Mouse (Mus musculus): ENCODE results near the gene Fam214a. TPM values are rescaled to one million over a fixed set of nuclear protein-coding genes. Genes with fewer than 3 reads are reported as not detected.

The Fam214a gene
- total RNA-seq, 2 experiments from 2014 or later: 42.2 to 47.4 TPM

DNA sequence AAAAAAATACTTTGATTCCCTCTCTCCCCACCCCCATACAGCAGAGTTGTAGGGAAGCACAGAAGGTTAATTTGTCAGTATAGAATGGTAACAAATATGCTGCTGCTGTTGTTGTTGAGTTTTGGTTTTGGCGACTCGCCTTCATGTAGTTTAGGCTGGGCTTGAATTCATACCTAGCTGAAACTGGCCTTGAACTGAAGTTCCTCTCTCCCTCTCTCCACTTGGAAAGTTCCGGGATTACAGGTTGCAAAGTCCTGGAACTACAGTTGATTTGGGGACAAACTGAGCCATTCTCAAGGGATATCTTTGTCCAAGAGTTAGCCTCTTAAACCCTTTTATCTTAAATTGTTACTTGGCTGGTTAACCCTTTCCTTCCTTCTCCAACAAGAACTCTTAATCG lies 83.3 kb downstream of the Fam214a start:
- no peak for DNase-seq

DNA sequence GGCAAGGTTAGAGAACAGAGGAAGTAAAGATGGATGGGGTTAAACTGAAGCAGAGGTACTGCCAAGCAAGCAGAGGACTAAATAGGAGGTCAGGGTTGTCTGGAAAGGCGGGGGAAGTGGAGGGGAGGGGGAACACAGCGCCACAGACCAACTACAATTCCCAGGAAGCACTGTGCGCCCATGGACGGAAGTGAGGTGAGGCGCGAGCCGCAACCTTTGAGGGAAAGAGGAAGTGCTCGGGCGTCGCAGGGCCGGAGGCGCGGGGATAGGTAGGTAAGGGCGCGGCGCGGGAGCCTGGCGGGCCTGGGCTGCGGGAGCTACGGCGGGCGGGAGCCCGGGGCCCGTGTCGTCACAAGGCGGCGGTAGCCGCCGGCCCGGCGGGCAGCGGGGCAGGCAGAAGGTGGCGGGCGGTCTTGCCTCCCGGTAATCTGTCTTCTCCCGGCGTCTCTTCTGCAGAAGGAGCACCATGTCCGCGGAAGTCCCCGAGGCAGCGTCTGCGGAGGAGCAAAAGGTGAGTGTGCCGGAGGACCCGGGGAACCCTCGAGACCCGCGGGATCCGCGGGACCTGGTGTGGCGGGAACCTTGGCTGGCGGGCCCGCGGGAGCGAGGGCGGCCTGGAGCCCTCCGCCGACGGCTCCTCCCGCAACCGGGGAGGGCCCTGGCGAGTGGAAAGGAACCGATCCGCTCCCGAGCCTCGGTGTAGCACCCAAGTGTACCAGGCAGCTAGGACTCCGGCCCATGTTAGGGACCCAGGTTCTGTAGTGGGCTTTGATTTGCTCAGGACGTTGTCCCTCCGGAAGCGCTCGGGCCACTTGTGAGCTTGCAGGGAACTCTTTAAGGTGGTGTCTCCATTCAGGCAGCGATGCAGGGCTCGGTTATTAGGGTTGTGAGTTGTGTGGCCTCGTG lies 85.0 kb downstream of the Fam214a start, which contains the start of gene Arpp19:
Arpp19 (plus strand) TSS at position 164 of the 906 bp plus-strand sequence.
- DNase-seq: peak; percentile 83 to 86

DNA sequence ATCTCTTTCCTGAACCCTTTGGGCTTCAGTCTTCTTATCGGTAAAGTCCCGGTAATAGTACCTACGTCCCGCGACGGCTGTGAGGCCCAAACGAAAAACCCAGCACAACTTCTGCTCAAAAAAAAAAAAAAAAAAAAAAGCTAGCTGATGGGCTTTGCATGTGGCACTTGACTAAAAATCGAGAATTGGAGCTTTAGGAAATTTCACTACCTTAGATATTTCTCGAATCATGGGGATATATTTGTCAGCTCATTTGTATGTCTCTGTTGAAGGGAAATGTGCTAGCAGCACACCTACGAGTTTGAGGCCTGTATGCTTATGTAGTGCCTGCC lies 85.6 kb downstream of the Fam214a start:
- DNase-seq: no peak

DNA sequence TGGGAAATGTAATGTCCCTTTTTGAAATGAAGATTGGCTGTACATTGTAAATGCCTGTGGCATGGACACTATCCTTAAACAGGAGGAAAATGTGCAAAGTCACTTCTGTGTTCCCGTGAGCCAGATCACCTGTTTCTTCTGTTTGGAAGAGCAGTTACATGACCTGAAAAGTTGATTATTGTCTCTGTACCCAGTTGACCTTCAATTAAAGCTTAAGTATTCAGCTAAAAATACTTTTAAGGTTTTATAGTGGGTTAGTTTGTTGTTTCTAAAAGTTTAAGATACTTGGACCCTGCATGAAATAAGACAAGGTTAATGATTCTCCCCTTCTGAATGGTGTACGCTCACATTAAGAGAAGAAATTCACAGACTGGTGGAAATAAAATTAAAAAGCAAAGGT lies 87.9 kb downstream of the Fam214a start:
- no peak for DNase-seq

DNA sequence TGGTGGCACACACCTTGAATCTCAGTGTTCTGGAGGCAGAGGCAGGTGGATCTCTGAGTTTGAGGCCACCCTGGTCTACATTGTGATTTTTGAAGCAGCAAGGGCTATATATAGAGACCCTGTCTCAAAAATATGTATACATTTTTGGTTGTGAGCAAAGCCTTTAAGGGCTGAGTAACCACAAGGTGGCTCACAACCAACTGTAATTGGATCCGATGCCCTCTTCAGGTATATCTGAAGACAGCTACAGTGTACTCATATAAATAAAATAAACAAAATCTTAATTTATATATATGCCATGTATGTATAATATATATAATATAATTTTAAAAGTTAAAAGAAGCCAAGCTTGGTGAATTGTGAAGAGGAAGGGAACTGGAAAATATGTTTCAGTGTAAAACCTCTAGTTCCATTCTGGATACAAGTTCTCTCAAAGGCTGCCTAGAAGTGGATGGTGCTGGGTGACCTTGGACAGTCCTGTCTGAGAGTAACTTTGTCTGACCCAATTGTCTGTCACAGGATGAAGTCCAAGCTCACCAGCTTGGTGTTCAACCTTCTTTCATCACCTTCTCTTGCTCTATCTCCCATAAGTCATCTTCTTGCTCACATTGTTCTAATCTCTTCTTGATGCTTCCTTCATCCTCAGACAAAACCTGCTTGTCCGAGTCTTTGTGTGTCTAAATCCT lies 89.3 kb downstream of the Fam214a start:
- no peak for DNase-seq

DNA sequence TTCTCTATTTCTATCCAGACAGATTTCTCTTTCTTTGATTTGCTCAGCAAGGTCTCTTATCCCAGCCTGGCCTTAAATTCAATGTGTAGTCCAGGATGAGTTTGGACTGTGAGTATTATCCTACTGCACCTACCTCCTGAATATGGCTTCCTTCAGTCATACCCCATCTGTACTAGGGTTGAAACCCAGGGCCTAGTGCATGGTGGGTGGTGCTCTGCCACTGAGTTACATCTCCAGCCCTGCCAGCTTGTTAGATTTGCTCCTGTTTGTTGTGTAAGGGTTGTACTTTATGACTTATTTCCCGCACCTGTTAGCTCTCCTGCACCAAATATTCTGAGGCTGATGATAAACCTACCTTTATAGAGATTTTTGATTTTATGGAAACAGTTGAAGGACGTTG lies 90.5 kb downstream of the Fam214a start:
- DNase-seq: no peak

DNA sequence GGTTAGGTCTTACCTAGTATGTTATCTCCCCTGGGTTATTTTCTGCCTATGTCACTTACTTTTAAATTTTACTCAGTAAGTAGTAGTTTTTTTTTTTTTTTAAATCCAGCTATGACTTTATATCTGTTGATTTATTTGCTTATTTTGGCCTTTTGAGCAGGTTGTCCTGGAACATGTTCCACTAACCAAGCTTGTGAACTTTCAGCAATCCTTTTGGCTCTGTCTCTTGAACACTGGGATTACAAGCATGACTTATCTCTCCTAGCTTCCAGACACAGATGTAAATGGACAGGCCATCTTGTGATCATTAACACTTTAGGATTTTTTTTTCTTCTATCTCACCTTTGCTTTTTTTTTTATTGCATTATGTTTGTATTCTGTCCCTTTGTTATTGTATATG lies 94.4 kb downstream of the Fam214a start:
- DNase-seq: no peak

DNA sequence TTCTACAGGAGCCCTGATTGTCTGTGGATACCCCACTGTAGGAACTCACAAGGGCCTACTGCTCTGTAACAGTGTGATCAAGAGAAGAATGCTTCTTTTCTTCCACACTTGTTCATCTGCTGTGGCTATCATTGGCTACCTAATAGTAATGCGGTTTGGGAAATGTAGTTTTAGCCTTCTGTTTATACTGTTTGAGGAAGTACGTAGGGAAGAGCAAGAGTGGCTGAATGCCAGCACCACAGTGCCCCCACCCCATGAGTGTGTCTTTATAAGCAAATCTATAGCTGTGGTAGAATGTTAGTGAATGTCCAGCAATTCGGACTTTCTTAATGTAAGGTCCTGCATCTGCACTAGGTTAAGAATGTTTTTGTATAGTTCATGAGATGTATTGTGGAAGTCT lies 96.4 kb downstream of the Fam214a start:
- no peak for DNase-seq

DNA sequence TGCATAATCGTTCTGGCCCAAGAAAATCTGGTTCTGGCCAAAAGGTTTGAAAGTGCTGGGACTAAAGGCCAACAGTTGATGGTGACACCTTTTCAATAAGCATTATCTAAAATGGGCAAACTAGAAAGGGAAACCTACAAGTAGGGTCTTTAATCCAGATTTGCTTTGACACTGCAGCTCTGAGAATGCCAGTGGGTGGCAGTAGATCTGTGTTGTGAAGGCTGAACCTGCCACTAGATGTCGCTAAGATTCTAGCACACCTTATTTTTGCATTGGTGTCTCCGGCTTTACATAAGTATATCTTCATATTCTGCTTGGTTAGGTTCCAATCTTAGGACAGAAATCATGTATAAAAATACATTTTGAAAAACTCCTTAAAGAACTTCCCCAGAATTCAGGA lies 97.3 kb downstream of the Fam214a start:
- peak; percentile 50 to 63 for DNase-seq

DNA sequence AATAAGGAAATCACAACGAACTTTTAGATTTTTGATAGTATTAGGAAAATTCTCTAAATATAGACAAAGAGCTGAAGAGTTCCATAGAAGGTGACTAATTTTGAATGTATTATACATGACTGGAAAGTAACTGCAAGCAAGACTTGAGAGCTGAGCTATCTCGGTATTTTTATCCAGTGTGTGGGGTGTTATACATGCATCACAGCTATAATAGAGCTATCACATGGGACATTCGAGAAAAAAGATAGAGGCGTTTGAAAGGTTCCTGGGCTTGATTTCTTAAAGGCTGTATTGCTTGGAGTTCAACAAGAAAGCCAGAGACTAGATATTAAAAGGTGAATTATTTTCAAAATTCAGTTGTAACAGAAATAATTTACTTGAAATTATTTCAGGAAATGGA lies 99.2 kb downstream of the Fam214a start:
- DNase-seq: no peak

DNA sequence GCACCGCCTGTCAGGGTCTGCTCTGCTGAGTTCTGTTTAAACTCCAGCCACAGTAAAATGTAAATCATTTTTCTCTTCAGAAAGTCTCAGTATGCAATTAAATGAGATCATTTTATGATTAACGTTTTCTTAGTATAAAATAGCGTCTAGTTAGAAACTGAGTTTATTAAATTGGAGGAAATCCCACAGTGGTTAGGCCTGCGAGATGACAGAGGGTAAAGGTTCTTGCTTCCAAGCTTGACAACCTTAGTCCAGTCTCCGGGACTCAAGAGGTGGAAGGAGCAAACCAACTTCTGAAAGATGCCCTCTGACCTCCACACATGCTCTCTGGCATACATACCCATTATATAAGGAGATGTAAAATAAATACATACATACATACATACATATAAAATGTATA lies 102.4 kb downstream of the Fam214a start:
- DNase-seq: no peak

DNA sequence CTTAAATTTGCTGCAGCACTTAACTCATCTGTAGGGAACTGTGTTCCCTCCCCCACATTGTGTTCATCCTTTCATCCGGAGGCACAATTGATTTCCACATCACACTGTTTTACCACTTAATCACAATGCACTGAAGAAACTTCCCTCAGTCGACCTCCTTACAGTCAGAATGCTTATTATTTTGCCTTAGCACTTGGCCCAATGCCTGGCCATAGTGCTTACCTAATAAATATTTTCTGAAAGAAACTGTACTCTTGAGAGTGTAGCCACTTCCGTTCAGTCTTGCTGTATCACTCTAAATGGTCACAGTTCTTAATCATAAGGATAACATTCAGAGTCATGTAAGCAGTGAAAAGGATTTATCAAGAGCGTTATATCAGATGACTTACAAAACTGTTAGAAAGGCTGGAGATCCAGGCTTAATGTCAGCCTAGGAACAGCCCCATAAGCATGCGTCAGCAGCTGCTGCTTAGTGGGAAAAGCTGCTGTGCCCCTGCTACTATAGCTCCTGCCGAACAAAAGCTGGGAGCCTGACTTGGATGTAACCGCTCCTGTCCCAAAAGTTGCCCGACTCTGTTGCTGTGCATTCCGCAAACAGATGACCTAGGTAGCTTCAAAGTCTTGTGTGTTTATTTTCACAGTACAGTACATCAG lies 112.1 kb downstream of the Fam214a start:
- no peak for DNase-seq

DNA sequence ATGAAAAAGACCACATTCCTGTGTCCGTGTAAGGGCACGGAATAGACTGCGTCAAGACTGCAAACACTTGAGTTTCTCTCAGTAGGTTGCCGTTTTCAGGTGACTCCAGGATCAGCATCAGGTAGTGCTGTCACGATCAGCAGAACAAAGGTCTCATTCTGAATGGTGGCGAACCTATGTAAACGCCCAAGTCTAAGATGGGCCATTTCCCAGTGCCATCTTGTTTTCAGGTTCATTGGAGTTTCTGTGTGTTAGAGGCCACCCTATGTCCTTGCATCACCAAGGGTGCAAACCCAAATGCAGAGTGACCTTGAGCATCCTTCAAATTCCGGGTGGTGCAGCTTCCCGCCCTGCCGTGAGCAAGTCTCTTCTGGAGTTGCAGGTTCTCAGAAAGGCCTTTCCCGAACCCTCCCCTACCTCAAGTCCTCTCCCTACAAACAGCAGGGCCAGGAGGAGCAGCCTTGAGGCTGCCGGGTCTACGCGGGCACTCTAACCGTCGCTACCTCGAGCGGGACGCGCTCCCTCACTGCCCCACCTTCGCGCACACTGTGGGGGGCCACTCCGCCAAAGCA lies 117.9 kb downstream of the Fam214a start, which contains the start of gene Myo5a:
Myo5a (plus strand) TSS at position 559 of the 572 bp plus-strand sequence.
- no peak for DNase-seq

DNA sequence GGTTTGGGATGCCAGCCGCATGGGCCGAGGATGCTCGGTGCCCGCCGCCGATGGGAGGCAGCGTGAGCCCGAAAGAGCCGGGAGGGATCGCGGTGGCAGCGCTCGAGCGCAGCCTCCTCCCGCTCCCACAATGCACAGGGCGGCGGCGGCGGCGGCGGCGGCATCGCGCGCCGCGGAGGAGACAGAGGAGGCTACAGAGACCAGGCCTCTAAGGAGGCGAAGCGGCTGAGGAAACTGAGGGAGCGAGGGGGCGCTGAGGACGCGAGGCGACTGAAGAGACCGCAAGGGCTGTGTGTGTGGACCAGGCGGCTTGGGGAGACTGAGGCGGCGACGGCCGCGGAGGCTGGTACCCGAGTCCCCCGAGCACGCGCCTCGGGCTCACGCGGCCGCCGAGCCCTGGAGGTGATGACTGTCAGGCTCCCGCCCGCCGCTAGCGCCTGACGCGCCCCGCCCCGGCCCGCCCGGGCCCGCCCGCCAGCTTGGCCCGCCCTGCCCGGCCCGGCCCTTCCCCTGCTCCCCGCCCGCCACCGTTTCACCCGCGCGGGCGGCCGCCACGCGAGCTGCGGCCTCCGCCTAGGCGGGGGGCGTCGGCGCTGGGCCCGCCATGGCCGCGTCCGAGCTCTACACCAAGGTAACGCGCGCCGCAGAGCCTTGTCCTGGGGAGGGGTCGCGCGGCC lies 118.5 kb downstream of the Fam214a start:
- peak; percentile 83 to 84 for DNase-seq

DNA sequence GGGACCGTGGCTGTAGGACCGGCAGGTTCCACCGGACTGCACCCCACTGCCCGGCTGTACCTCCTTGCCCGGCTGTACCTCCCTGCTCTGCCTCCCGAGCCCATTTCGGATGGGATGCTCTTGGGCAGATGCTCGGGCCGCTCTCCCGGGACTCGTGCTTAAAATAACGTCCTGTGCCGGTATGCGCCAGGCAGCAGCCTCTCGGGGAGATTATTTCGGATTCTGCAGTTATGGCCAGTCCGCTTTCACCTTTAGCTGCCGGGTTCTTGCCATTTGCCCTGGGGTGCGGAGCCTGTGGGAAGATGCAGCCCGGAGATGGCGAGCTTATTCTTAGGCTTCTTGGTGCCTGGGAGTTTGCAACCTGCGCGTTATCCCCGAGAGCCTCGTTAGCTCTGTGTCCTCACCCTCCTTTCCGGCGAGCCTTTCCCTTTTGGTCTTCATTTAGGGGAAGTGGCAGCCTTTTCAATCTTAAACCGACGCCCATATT lies 119.1 kb downstream of the Fam214a start:
- peak in 1 of 2 experiments; percentile 39 for DNase-seq

DNA sequence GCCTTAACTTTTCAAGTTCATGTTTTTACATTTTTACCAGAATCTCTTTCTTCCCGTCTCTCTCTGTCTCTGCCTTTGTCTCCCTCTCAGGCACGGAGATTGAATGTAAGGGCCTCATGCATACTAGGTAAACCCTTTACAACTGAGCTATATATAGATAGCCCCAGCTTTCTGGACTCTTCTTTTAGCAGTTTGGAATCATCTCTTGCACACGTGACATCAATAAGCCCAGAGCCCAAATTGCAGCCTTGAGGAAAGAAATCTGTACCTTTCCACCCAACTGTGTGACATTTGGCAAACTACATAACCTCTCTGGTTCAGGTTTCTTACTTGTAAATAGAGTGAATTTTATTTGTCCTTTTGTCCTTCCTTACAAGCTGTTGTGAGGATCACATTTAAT lies 119.7 kb downstream of the Fam214a start:
- no peak for DNase-seq

DNA sequence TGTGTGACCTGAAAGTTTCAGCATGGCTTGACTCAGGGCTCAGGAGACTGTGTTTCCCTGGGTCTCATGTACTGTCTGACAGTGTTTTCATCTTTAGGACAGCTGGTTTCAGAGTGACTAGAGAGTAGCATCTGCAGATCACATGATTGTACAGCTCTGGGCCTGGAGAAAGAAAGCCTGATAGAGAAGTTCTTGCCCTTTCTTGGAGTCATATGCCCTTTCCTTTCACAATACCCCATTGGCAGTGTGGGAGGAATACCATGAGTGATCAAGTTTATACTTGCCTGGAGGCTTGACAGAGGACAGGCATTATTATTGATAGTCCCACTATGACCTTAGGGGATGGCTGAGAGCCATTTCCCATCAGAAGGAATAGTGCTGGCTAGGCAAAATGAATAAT lies 124.5 kb downstream of the Fam214a start:
- DNase-seq: no peak

Other genes with a start within 250 kb of the Fam214a start
- 1 to 10 TPM in 1 of 2 experiments, under 1 TPM in 1; 0.35 to 1.1 TPM for gene Onecut1, start 91.0 kb upstream of the Fam214a start, total RNA-seq (2021)
- gene Arpp19, start 84.7 kb downstream of the Fam214a start, total RNA-seq (2021): 100 to 1,000 TPM; 173 to 178 TPM
- 100 to 1,000 TPM; 189 to 191 TPM for gene Myo5a, start 118.1 kb downstream of the Fam214a start, total RNA-seq (2021)

Data from layer of hippocampus, postnatal 36 days (tissue).